Mouse (Mus musculus): ENCODE measurements around the gene Lars2.

Gene Lars2

DNA sequence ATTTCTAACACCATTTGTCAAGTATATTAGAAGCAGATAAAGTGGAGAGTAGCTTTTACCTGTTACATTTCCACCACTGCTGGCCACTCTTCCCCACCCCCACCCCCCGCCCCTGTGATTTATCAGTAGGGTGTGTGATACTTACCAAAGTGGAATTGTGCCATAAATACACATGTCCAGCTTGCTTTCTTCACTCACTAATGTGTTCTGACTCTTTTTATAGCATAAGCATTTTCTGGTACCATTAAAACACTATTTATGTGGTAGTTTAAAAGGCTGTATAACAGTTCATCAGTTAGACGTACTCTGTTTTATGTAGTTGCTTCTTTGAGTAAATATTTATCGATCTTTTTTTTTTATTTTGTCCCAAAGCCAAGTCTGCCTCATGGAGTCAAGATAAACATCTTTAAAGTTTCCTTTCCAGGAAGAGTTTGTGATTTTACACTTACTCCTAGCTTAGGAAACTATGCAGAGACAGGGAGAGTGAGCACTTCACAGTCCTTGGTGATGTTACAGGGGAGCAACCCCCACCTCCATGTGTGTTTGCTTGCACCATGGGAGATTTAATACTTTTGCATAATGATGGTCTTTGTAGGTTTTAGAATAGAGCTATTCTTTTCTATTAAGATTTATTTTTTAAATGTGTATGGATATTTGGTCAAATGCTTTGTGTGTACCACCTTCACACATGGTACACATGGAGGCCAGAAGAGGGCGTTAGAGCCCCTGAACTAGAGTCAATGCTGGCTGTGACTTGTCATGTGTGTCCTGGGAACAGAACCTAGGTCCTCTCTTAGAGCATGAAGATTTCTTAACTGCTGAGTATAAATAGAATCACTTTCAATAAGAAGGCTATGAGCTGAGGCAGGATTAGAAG is 139.8 kb downstream of the Lars2 start:
- no peak for DNase-seq (ENCODE audit: low spot score)

DNA sequence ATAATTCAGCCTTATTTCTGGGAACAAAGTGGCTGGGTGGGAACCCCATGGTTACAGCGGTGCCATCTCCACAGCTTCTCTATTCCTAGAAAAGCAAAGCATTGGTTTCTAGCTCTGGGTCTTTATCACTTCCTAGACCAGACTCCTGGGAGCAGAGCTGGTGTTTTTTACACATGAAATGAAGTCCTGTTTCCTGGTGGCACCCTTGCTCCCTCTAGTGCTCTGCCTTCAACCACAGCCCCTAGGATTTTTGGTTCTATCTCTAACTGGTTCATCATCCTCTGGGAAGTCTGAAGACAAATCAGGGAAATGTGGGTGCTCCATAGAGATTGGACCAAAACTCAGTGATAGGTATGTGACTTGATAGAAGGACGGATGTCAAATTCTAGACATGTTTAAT is 140.7 kb downstream of the Lars2 start:
- no peak for DNase-seq (ENCODE audit: low spot score)

DNA sequence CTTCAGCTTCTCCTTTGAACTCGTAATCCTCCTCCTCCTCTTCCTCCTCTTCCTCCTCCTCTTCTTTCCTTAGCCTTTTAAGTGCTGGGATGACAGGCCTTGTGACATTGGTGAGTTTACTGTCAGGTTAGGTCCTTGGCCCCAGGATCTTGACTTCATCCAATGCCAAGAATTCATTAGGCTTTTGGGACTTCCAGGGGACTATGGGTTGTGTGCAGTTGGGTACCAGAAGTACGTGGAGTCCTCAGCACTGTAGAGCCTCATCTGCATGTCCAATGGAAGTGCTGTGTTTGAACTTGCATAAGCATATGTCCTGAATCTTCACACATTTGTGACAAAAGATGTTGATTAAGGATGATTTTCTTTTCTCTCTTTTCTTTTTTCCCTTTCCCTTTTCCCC is 142.3 kb downstream of the Lars2 start:
- no peak for DNase-seq (ENCODE audit: low spot score)

GRCm38 (mm10) chr9:123509638-123510604 is 143.2 kb downstream of the Lars2 start:
- no peak for DNase-seq (ENCODE audit: low spot score)

DNA sequence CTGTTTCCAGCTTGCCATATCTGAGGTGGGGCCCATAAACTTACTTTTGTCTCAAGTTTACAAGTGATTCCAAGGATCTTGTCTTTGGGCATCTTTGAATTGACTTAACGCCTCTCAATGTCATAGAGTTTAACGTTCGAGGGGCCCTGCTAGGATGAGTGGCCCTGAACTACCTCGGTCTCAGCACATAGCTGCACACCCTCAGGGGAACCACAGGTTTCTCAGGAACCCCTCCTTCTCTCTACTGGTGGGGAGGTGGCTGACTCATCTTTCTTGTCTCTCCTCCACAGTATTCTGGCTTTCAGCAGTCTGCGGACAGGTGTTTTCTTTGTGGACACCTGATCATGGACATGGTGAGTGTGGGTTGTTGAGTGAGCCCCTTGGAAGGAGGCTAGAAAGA is 144.2 kb downstream of the Lars2 start:
- DNase-seq (ENCODE audit: low spot score), result no peak
